Mouse (Mus musculus): ENCODE measurements around the gene Map3k9.

Gene Map3k9

GRCm38 (mm10) chr12:81712618-81713017 lies 68.4 kb downstream of the Map3k9 start:
- no peak for DNase-seq (ENCODE audit: low read depth, low spot score)

DNA sequence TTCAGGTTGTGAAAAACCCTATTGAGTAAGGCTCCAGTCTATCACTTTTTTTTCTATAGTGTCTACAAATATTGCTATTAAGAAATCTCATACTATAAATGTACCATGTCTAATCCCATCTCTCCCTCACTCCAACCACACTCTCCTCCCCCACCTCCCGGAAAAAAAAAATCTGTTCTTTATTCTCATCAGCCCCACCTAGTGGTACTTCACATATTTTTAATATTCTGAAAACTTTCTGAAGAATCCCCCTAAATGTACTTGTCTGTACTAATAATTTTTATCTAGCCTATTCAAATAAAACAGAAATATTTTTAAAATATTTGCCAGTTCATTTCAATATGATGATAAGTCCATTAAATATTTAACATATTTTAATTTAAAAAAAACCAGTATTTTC lies 78.1 kb downstream of the Map3k9 start:
- DNase-seq (ENCODE audit: low read depth, low spot score): no peak

DNA sequence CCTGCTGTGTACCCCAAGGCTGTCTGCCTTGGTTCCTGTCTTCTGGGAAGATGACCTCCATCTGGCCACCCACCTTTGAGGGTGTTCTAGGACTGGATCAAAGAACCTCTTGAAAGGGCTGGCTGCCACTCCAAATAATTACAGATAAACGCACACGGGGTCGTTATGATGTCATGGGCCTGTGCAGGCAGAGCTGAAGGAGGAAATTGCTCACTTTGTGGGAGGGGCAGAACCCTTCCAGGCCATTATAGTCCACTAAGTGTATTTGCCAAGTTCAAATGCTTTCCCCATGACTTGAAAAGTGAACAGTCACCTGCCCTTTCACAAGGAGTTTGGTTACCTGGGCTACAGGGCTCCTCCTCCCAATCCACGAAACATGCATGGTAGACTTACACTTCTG lies 83.0 kb downstream of the Map3k9 start:
- DNase-seq (ENCODE audit: low read depth, low spot score): no peak

DNA sequence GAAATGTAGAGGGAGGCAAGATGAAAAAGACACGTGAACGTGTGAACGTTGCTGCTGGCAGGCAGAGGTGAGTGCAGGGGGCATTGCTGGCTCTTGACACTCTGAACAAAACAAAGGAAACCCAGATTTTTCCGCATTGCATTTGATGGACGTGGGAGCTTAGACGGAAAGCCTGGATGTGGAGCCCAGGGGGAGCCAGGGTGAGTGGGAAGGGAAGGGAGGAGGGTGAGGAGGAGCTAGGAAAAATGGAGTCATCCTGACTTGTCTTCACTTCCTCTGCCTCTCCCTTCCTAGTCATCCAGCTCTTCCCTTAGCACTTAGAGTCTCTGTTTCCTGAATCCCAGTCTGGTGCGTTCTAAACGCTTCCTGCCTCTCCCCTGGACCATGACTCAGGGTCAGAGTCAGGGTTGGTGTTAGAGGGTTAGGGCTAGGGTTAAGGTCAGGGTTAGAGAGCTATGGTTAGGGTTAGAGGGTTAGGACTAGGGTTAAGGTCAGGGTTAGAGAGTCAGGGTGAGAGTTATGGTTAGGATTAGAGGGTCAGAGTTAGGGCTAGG lies 89.7 kb downstream of the Map3k9 start:
- DNase-seq (ENCODE audit: low read depth, low spot score): no peak

- DNase-seq (ENCODE audit: low read depth, low spot score): no peak
Observed at GRCm38 (mm10) chr12:81690751-81691150, 90.2 kb downstream of the Map3k9 start.

GRCm38 (mm10) chr12:81690111-81690510 lies 90.9 kb downstream of the Map3k9 start:
- DNase-seq (ENCODE audit: low read depth, low spot score): no peak

GRCm38 (mm10) chr12:81689505-81690056 lies 91.4 kb downstream of the Map3k9 start:
- no peak for DNase-seq (ENCODE audit: low read depth, low spot score)

DNA sequence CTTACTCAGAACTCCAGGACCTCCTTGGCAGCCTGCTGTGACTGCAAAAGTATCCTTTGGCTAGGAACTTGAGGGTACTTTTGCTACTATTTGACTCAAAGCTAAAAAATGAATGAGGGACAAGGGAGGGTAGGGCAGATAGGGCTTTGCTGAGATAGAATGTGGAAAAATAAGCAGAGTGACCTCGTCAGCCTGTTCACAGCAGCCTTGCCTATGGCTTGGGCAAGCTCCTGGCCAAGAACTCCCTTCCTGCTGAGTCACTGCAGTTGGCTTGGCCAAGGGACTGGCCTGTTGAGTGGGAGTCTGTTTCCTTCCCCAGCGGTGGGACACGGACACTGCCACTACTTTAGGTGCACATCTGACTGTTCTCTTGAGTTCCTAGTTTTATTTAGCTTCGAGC lies 92.4 kb downstream of the Map3k9 start:
- no peak for DNase-seq (ENCODE audit: low read depth, low spot score)

- DNase-seq (ENCODE audit: low read depth, low spot score): no peak
Observed at GRCm38 (mm10) chr12:81687873-81688272, 93.1 kb downstream of the Map3k9 start.

DNA sequence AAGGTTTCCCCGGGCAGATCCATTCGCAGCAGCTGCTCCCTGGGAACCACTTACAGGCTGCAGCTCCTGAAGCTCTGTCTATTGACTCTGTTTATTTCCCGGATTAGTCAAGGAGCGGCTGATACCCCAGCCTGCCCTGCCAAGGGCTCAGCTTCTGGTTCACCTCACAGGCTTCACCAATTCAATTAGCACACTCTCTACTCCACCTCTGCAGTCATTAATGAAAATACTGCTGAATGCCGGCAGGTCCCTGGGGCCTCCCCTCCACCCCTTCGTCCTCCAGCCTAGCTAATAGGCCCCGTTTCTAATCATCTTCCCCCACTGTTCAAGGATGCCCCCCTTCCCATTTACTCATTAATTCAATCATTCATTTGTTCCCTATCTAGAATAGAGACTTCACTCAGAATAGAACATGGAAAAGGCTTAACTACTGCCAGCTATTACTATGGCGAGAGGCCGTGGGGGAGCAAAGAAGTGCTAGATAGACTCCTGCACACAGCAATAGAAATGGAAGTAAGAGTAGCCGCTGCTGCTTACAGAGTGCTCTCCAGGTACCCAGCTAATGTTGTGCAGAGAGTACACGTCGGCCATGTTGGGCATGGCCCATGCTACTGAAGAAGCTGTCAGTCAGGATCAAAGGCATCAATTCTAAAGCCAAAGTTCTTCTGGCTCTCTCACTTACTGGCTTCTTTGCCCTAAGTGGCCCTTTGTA lies 94.4 kb downstream of the Map3k9 start:
- DNase-seq (ENCODE audit: low read depth, low spot score): no peak

- DNase-seq (ENCODE audit: low read depth, low spot score): no peak
Observed at GRCm38 (mm10) chr12:81685981-81686380, 95.0 kb downstream of the Map3k9 start.

GRCm38 (mm10) chr12:81684096-81684495 lies 96.9 kb downstream of the Map3k9 start:
- no peak for DNase-seq (ENCODE audit: low read depth, low spot score)

DNA sequence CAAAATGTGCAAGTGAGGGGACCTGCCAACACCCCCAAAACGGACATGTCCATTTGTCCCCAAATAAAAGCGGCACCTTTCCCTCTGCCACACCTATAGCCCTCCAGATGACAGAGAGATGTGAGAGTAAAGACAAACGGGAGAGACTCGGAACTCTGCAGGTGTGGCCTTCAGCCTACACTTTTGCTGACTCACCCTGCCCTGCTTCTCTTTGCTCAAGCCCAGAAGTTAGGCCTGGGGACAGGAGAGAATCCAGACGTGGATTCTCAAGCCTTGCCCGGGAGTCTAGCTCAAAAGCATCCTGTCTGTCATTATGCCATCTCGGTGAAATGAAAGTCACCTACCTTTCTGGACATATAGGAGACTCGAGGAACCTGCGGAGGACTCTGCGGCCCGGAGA lies 97.6 kb downstream of the Map3k9 start:
- DNase-seq (ENCODE audit: low read depth, low spot score): peak; percentile 18

GRCm38 (mm10) chr12:81679807-81680529 lies 101.0 kb downstream of the Map3k9 start:
- DNase-seq (ENCODE audit: low read depth, low spot score): no peak

DNA sequence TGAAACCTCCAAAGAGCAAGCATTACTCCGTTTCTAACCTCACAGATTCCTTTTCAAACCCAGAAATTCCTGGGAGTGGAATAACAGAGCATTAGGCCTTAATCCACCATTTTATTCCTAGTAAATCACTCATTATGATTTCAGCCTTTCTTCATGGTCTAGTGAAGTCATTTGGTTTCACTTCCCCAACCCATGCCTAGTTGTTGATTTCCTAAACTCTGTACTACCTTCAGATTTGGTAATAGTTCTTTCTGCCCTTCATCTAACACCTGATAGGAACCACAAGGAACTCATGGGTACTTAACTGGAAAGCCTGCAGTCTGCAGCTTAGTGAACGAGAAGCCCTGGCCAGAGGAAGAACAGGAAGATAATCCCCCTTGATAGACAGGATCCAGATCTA lies 105.4 kb downstream of the Map3k9 start:
- DNase-seq (ENCODE audit: low read depth, low spot score): no peak

Measured in WW6 (cell line).